Mouse (Mus musculus) naive thymus-derived CD4-positive, alpha-beta T cell, adult 5 months (primary cell): ENCODE measurements around the gene Vmn1r206. TPM values are rescaled to one million over a fixed set of nuclear protein-coding genes. Genes with fewer than 3 reads are reported as not detected.

Experiments used
- polyA plus RNA-seq: library from polyadenylated mRNA; unstranded; fragments of 100-300 nt; shearing (Covaris generic); gene quantifications from one replicate; pipeline ENCODE4 v1.2.1, GENCODE M21; 2017

Vmn1r206 gene
- not detected for polyA plus RNA-seq

GRCm38 (mm10) chr13:22624151-22624550, at the start of gene Vmn1r206:
Gene Vmn1r206, minus strand, starts transcription at chr13:22624251.

GRCm38 (mm10) chr13:22592900-22593299, 31.2 kb downstream of the Vmn1r206 start, which contains the start of gene Vmn1r205:
Gene Vmn1r205, minus strand, starts transcription at chr13:22593000.

Other genes with a start within 250 kb of the Vmn1r206 start
- not detected for gene Vmn1r199, start 244.4 kb downstream of the Vmn1r206 start, polyA plus RNA-seq
- gene Vmn1r200, start 233.9 kb downstream of the Vmn1r206 start, polyA plus RNA-seq, result not detected
- gene Vmn1r201, start 152.3 kb downstream of the Vmn1r206 start, polyA plus RNA-seq, result not detected
- not detected for gene Vmn1r202, start 118.9 kb downstream of the Vmn1r206 start, polyA plus RNA-seq
- gene Vmn1r203, start 106.1 kb downstream of the Vmn1r206 start, polyA plus RNA-seq, result 0.09 TPM
- not detected for gene Vmn1r204, start 71.1 kb downstream of the Vmn1r206 start, polyA plus RNA-seq
- not detected for gene Vmn1r205, start 31.3 kb downstream of the Vmn1r206 start, polyA plus RNA-seq
- not detected for gene Vmn1r207-ps, start 105.4 kb upstream of the Vmn1r206 start, polyA plus RNA-seq
- gene Vmn1r208, start 153.1 kb upstream of the Vmn1r206 start, polyA plus RNA-seq, result 0.25 TPM
- 0.15 TPM for gene Vmn1r209, start 185.4 kb upstream of the Vmn1r206 start, polyA plus RNA-seq
- 0.15 TPM for gene Vmn1r210, start 207.1 kb upstream of the Vmn1r206 start, polyA plus RNA-seq
- gene Vmn1r211, start 233.3 kb upstream of the Vmn1r206 start, polyA plus RNA-seq, result not detected